Mouse (Mus musculus) hindbrain, embryonic 13.5 days (tissue): Measurements from ENCODE around the gene Pou2f1. TPM values are rescaled to one million over a fixed set of nuclear protein-coding genes. Genes with fewer than 3 reads are reported as not detected.

ENCODE experiments used
- ATAC-seq: fragments of 200-750 bp; cut with Nextera tagmentation; 2 replicates; pipeline ENCODE4 v1.8.0; 2017; ENCODE audit warnings: moderate TSS enrichment; ENCODE audit not compliant: low FRiP score
- H3K27ac ChIP-seq: fragments of 300-500 bp; sonication (generic); 2 replicates; pipeline ENCODE4 v1.5.1; 2015; ENCODE audit warnings: inconsistent platforms, mild to moderate bottlenecking, moderate library complexity
- H3K27me3 ChIP-seq: fragments of 300-500 bp; sonication (generic); 2 replicates; pipeline ENCODE4 v1.6.1; 2015; ENCODE audit warnings: mild to moderate bottlenecking, inconsistent platforms
- H3K36me3 ChIP-seq: fragments of 300-500 bp; sonication (generic); 2 replicates; pipeline ENCODE4 v1.6.1; 2015; ENCODE audit warnings: mild to moderate bottlenecking, inconsistent platforms
- H3K4me1 ChIP-seq: fragments of 300-500 bp; sonication (generic); replicated peaks from 2 replicates; pipeline ENCODE4 v1.6.1; 2015; ENCODE audit warnings: inconsistent platforms
- H3K4me2 ChIP-seq: fragments of 300-500 bp; sonication (generic); 2 replicates; pipeline ENCODE4 v1.6.1; 2015; ENCODE audit warnings: inconsistent platforms, mild to moderate bottlenecking, moderate library complexity
- H3K4me3 ChIP-seq: fragments of 300-500 bp; sonication (generic); 2 replicates; pipeline ENCODE4 v1.5.1; 2015; ENCODE audit warnings: mild to moderate bottlenecking, inconsistent platforms
- H3K9ac ChIP-seq: fragments of 300-500 bp; sonication (generic); 2 replicates; pipeline ENCODE4 v1.6.1; 2015; ENCODE audit warnings: mild to moderate bottlenecking, inconsistent platforms
- H3K9me3 ChIP-seq: fragments of 300-500 bp; sonication (generic); 2 replicates; pipeline ENCODE4 v1.6.1; 2016; ENCODE audit warnings: inconsistent platforms
- WGBS: fragments of 180-500 bp; shearing (Covaris S2); methylation state at CpG from one replicate; pipeline ENCODE4 v1.1.7; 2015; 5-methylcytosine and 5-hydroxymethylcytosine counted together
- polyA plus RNA-seq: library from polyadenylated mRNA; unstranded; fragments of >200 nt; fragmentation: Nextera tagmentation; extraction: Ambion mirVana; gene quantifications from 2 replicates; pipeline ENCODE4 v1.2.1, GENCODE M21; 2015

The Pou2f1 gene
- 21.0 and 22.2 TPM in 2 replicates for polyA plus RNA-seq

DNA sequence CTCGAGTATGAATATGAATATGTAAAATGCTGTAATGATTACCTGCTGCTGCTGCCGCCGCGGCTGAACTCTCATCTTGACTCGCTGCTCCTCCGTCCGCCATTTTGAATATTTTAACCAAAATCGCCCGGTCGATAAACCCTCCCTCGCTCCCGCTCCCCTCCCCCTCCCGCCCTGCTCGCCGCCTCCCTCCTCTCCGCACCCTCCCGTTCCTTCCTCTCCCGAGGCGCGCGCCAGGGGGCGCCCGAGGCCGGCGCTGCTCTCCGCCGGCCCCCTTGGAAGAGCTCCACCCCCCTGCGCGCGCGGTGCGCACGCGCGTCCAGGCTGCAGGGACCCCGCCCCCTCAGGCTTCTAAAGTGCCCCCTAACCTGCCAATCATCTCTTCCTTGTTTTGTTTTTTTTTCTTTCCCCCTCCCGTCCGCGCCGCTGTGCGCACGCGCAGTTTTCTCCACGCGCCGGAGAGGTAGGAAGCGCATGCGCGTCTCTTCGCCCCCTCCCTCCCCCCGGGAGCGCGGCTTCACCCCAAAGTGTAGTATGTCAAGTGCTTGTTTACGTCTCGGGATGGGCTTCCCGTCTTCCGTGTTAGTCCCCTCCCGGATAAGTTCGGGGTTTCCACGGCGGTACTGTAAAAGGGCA is at the start of gene Pou2f1:
TSS of gene Pou2f1 (minus strand) at position 159 of the 636 bp plus-strand sequence.
- peaks cover 25% of the 10 kb centered on the region for H3K4me1 ChIP-seq
- peak within 1 kb of the TSS; percentile 97 for H3K27ac ChIP-seq
- H3K4me2 ChIP-seq, result peak within 1 kb of the TSS; percentile 79
- ATAC-seq, result peak; percentile 91
- H3K9me3 ChIP-seq, result no peaks in the 10 kb centered on the region
- no peaks in the 10 kb centered on the region for H3K27me3 ChIP-seq
- under 1% methylated on average over 61 of the region's 61 CpGs for WGBS
- H3K4me3 ChIP-seq, result peak within 1 kb of the TSS; percentile 99
- H3K9ac ChIP-seq, result peak within 1 kb of the TSS; percentile 99
- H3K36me3 ChIP-seq, result no peaks in the 10 kb centered on the region

DNA sequence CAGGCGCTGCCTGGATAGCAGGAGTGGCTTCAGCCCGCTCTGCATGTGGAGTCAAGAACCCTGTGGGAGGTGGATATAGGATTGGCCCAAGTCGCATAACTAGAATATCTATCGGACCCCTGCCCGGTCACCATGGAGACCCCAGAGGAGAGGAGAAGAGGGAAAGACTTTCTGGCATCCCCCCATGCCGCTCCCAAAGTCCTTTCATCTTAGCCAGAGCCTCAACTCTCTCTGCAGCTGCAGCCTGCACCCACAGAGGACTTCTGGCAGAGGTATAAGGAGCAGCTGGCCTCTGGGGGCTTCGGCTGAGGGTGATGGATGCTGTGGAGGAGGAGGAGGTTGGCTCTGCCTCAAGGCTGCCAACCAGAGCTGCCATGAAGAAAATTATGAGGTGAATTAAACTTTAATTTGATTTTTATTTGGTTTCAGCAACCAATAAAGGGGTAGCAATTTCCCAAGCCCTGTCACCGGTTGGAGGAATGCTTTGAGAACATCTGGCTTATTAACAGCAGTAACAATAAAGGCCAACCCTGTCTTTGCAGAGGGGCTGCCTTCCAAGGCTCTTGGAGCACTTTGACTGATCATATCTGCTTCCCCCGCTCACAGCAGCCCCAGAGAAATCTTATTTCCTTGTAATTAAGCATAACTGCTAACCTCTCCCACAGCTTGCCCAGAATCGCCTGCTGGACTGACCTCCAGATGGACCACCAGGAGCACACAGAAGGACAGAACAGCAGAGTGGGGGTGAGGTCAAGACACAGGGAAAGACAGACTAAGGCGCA is 46.8 kb upstream of the Pou2f1 start:
- peaks cover 43% of the 10 kb centered on the region for H3K27me3 ChIP-seq
- H3K4me2 ChIP-seq, result peak overlapping the region; percentile 84
- 8% methylated on average over 11 of the region's 11 CpGs for WGBS
- peak overlapping the region; percentile 43 for H3K4me3 ChIP-seq
- H3K27ac ChIP-seq, result peak overlapping the region; percentile 36
- H3K9me3 ChIP-seq, result no peaks in the 10 kb centered on the region
- ATAC-seq, result peak; percentile 77
- no peaks in the 10 kb centered on the region for H3K36me3 ChIP-seq
- peaks cover 50% of the 10 kb centered on the region for H3K4me1 ChIP-seq
- H3K9ac ChIP-seq, result 0 out of 2 replicates have a peak overlapping the region, but pooled peaks have one; percentile 63

- no peaks in the 10 kb centered on the region for H3K9me3 ChIP-seq
- under 1% methylated on average over 23 of the region's 23 CpGs for WGBS
Measured at GRCm38 (mm10) chr1:166048230-166048911, 45.9 kb upstream of the Pou2f1 start.

DNA sequence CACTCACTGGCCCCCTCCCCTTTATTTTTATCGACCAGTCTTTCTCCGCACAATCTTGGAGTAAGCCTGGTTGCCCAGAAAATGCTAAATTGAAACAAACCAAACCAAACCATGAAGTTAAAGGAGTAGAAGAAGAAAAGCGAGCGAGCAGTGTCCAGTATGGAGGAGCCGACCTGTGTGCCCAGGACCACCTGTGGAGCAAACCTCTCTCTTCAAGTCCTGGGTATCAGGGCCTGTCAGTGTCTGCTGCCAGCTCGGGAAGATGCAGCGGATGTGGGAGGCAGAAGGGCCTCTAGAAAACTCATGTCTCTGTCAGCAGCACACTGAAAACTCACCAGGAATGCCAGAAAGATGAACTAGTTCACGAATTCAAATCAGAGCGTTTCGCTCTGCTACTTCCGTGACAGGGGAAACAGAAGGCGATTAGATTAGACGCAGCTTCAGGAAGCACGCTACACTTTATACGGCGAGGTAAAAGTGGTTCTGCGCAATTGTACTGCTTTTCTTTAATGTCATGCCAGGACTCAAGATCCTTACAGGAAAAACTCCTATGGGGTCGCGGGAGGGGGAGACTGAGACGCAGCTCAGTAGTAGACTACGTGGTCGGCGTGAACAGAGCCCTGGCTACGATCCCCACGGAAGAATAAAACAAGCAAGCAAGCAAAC is 45.2 kb upstream of the Pou2f1 start:
- peaks cover 36% of the 10 kb centered on the region for H3K27me3 ChIP-seq
- H3K27ac ChIP-seq, result 0 out of 2 replicates have a peak overlapping the region, but pooled peaks have one; percentile 14
- H3K9ac ChIP-seq, result peak overlapping the region; percentile 63
- H3K4me1 ChIP-seq, result peaks cover 42% of the 10 kb centered on the region
- H3K36me3 ChIP-seq, result no peaks in the 10 kb centered on the region
- no peaks in the 10 kb centered on the region for H3K9me3 ChIP-seq
- peak overlapping the region; percentile 43 for H3K4me3 ChIP-seq
- H3K4me2 ChIP-seq, result peak overlapping the region; percentile 84
- ATAC-seq, result no peak
- 5% methylated on average over 25 of the region's 25 CpGs for WGBS

More at GRCm38 (mm10) chr1:166048230-166048911, 45.9 kb upstream of the Pou2f1 start:
- peak overlapping the region; percentile 43 for H3K4me3 ChIP-seq
- no peaks in the 10 kb centered on the region for H3K36me3 ChIP-seq
- H3K9ac ChIP-seq, result peak overlapping the region; percentile 63
- peaks cover 36% of the 10 kb centered on the region for H3K27me3 ChIP-seq
- H3K4me2 ChIP-seq, result peak overlapping the region; percentile 84
- H3K4me1 ChIP-seq, result peaks cover 47% of the 10 kb centered on the region
- H3K27ac ChIP-seq, result peak overlapping the region; percentile 36
- ATAC-seq, result no peak

- WGBS, result 57% methylated on average over 4 of the region's 4 CpGs
- H3K4me3 ChIP-seq, result no peak overlapping the region
- H3K9ac ChIP-seq, result no peak overlapping the region
- H3K27me3 ChIP-seq, result peaks cover 36% of the 10 kb centered on the region
- no peak for ATAC-seq
- peak overlapping the region; percentile 17; the same call in 1 of the 2 replicates for H3K4me2 ChIP-seq
- H3K27ac ChIP-seq, result no peak overlapping the region
- no peaks in the 10 kb centered on the region for H3K36me3 ChIP-seq
- peaks cover 42% of the 10 kb centered on the region for H3K4me1 ChIP-seq
- no peaks in the 10 kb centered on the region for H3K9me3 ChIP-seq
Measured at GRCm38 (mm10) chr1:166045894-166046197, 43.4 kb upstream of the Pou2f1 start.

GRCm38 (mm10) chr1:166045060-166045893 is 42.8 kb upstream of the Pou2f1 start:
- 0 out of 2 replicates have a peak overlapping the region, but pooled peaks have one; percentile 35 for H3K9ac ChIP-seq
- peak overlapping the region; percentile 17; the same call in 1 of the 2 replicates for H3K4me2 ChIP-seq
- H3K27ac ChIP-seq, result 0 out of 2 replicates have a peak overlapping the region, but pooled peaks have one; percentile 30
- ATAC-seq, result no peak
- no peaks in the 10 kb centered on the region for H3K36me3 ChIP-seq
- H3K4me3 ChIP-seq, result no peak overlapping the region
- peaks cover 42% of the 10 kb centered on the region for H3K4me1 ChIP-seq
- H3K27me3 ChIP-seq, result peaks cover 36% of the 10 kb centered on the region
- 18% methylated on average over 14 of the region's 14 CpGs for WGBS
- H3K9me3 ChIP-seq, result no peaks in the 10 kb centered on the region

DNA sequence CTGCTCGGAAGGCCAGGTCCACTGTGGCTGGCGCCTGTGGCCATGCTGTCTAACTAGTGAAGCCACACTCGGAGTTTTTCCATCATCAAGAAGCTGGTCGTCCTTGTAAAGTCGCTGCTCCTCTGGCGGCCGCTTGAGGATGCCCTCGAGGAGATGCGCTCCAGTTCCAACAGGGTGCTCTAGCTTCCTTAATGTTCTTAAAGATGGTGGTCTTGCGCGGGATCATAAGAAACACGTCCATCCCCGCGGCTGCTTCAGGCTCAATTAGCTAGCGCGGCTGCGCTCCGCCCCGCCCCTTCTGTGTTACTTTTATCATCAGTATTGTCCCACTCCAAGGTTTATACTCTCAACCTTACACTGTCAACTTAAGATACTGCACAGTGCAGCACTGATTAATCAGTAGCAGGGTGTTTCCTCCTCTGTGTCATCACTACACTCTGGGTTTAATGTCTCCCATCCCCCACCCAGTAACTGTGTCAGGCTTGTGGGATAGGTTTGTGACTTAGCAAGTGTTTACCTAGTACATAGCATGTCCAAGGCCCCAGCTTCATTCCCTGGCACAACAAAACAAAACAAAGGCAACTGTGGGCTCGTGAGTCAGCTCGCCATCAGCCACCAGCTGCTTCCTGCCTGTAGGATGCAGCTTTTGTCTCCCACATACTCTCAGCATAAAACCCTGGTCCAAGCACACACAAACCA is 41.1 kb upstream of the Pou2f1 start:
- Histone ChIP-seq H3K9me3 (no peaks in the 10 kb centered on the region), H3K9ac (no peak overlapping the region), H3K4me2 (no peak overlapping the region), H3K27me3 (peaks cover 31% of the 10 kb centered on the region), H3K36me3 (no peaks in the 10 kb centered on the region), H3K27ac (no peak overlapping the region), H3K4me3 (no peak overlapping the region), H3K4me1 (peaks cover 30% of the 10 kb centered on the region)
- 65% methylated on average over 21 of the region's 21 CpGs for WGBS
- peak; percentile 30; the same call in 1 of the 2 replicates for ATAC-seq

GRCm38 (mm10) chr1:166041501-166041900 is 39.0 kb upstream of the Pou2f1 start:
- 60% methylated on average over 1 of the region's 1 CpGs for WGBS

DNA sequence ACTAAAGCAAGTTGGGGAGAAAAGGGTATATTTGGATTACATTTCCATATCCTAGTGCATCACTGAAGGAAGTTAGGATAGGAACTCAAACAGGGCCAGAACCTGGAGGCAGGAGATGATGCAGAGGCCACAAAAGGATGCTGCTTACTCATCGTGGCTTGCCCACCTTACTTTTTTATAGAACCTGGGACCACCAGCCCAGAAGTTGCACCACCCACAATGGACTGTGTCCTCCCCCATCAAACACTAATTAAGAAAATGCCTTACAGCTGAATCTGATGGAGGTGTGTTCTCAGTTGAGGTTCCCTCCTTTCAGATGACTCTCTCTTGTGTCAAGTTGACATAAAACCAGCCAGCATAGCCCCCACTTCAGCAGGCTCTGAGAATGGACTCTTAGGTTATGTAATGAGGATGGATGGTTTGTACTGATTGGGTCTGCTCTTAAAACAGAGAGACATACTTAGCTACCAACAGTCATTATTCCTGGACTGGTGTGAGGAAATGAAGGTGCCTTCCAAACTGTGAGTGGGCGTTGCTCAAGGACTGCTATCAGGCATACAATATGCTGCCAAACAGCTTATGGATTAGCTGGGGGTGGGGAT is 36.4 kb upstream of the Pou2f1 start:
- no peak overlapping the region for H3K4me2 ChIP-seq
- H3K9ac ChIP-seq, result no peak overlapping the region
- no peaks in the 10 kb centered on the region for H3K9me3 ChIP-seq
- WGBS, result 95% methylated on average over 2 of the region's 2 CpGs
- no peak for ATAC-seq
- no peak overlapping the region for H3K27ac ChIP-seq
- H3K36me3 ChIP-seq, result no peaks in the 10 kb centered on the region
- H3K4me1 ChIP-seq, result no peaks in the 10 kb centered on the region; the same call in 1 of the 2 replicates
- no peak overlapping the region for H3K4me3 ChIP-seq
- peaks cover 3% of the 10 kb centered on the region; the same call in 1 of the 2 replicates for H3K27me3 ChIP-seq

More at GRCm38 (mm10) chr1:166041501-166041900, 39.0 kb upstream of the Pou2f1 start:
- Histone ChIP-seq H3K9me3 (no peaks in the 10 kb centered on the region), H3K9ac (no peak overlapping the region), H3K27me3 (peaks cover 14% of the 10 kb centered on the region), H3K36me3 (no peaks in the 10 kb centered on the region), H3K4me1 (peaks cover 13% of the 10 kb centered on the region), H3K4me2 (no peak overlapping the region), H3K4me3 (no peak overlapping the region), H3K27ac (no peak overlapping the region)
- no peak for ATAC-seq

GRCm38 (mm10) chr1:166035045-166035444 is 32.6 kb upstream of the Pou2f1 start:
- 36% methylated on average over 5 of the region's 5 CpGs for WGBS
- H3K4me2 ChIP-seq, result no peak overlapping the region
- H3K9me3 ChIP-seq, result no peaks in the 10 kb centered on the region
- ATAC-seq, result no peak
- H3K9ac ChIP-seq, result no peak overlapping the region
- no peak overlapping the region for H3K4me3 ChIP-seq
- no peak overlapping the region for H3K27ac ChIP-seq
- H3K27me3 ChIP-seq, result peaks cover 3% of the 10 kb centered on the region; the same call in 1 of the 2 replicates
- no peaks in the 10 kb centered on the region for H3K4me1 ChIP-seq
- H3K36me3 ChIP-seq, result no peaks in the 10 kb centered on the region
